Mouse (Mus musculus) gastrocnemius, postnatal 14 days (tissue): Measurements from ENCODE around the gene Frem1. TPM values are rescaled to one million over a fixed set of nuclear protein-coding genes. Genes with fewer than 3 reads are reported as not detected.

Experiments used
- DNase-seq: peaks from one replicate; pipeline ENCODE4 v3.0.0; 2021; ENCODE audit warnings: mixed read lengths
- intact Hi-C: fragments of 180-260 bp; cut with DNase I; formaldehyde crosslinking; loops from one replicate; pipeline ENCODE4 v1.15.1; 2025; ENCODE audit warnings: low total_unique reads
- total RNA-seq, 2 experiments: library from RNA; stranded (reverse); gene quantifications; 2 replicates each; pipeline ENCODE4 v1.2.3; 2021

Frem1 gene
- total RNA-seq, 2 experiments from 2014 or later: 1.8 to 2.3 TPM

DNA sequence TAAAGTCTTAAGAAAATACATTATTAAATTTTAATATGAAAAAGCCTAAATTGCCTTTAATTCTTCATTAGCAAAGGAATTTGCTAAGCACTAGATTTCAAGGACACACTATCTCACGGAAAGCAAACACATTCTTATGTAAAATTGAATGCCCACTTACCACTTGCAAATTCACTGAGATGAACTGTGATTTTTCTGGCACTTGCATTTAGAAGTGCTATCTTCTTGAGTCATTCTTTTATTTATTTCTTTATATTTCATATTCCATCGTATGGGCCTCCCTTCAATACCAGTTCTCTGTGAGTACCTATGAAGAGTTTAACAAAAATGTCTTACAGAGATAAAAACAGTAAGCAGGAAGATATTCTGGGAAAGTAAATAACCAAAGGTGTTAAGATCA, 198.3 kb downstream of the Frem1 start:
- no peak for DNase-seq
- intact Hi-C loops: no loop called here

DNA sequence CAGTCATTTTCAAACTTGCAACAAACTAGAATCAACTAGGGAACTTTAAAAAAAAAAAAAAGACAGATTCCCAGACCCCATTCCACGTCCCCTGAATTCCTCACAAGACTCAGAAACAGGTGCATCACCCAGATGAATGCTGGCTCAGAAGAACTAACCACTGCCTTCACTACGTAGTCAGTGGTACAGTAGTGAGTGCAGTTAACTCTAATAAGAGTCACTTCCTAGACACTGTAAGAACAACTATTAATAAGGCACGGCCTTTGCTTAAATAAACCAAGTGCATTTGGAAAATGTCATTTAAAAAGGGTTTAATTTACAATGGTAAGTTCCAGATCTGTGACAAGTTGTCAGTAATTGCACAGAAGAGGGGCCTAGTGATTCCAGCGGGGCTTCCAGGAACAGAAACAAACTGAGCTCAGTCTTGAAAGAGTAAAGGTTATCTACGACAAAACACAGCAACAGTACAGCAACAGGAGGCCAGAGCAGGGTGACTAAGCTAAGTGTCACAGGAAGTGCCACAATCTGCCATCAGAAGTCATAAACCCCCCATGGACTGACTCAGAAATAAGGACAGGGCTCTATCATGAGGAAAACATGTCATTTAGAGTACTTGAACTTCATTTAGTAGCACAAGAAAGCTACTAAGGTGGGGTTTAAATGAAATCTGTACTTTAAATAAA, 203.4 kb downstream of the Frem1 start:
- intact Hi-C loops: no loop called here
- no peak for DNase-seq

Other genes starting within 250 kb of the Frem1 start
- 1 to 10 TPM; 8.9 to 9.4 TPM for gene Zdhhc21, start 192.4 kb downstream of the Frem1 start, total RNA-seq
- not detected for gene Cer1, start 167.2 kb downstream of the Frem1 start, total RNA-seq